Mouse (Mus musculus): ENCODE data around the gene Ssna1.

DNA sequence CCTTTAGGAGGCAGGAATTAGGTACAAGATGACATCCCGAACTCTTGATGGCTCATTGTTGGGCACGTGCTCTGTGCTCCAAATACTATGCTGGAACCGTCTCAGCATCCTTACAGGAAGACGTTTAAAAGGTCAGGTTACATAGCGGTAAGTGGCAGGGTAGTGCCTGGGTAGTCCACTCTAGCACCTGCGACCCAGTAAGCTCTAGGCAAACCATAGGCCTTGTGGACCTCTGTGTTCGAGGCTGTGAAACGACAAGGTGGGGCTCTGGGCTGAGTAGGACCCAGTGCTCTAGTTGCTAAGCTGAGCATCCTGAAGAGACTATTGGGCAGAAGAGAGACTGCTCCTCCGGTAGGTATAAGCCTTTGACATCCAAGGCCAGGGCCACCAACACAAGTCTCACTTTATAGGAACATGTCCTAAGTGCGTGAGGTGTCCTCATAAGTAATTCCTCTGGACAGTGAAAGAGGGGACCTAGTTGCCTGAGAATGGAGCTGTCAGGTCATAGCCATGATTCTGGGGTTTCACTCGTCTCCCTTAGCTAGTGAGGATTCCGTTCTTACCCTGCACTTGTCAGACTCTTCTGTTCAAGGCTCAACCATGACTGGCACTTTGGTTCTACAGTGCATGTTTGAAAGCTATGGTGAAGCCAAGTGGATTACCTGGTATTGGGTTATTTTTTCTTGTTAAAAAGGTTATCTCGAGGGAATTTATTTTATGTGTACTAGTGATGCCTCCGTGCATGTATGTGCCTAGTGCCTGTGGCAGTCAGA, 33.5 kb upstream of the Ssna1 start:
- TF ChIP-seq CTCF (IDR thresholded peaks at IDR 0.05; ENCODE audit: borderline replicate concordance, extremely low read depth, insufficient read depth, insufficient read length) (no peak), POLR2A (IDR thresholded peaks at IDR 0.05; ENCODE audit: borderline replicate concordance, extremely low read depth, insufficient read depth, insufficient read length, poor library complexity, severe bottlenecking) (no peak)

All from brain, embryonic 14.5 days (tissue).